Mouse (Mus musculus) cerebral cortex, adult 2 months (tissue): ENCODE measurements around the gene Ttc8.

Experiments used
- WGBS: fragments of 180-500 bp; shearing (Covaris S2); methylation state at CpG from one replicate; pipeline ENCODE4 v1.1.7; 2018; 5-methylcytosine and 5-hydroxymethylcytosine counted together

Gene Ttc8

DNA sequence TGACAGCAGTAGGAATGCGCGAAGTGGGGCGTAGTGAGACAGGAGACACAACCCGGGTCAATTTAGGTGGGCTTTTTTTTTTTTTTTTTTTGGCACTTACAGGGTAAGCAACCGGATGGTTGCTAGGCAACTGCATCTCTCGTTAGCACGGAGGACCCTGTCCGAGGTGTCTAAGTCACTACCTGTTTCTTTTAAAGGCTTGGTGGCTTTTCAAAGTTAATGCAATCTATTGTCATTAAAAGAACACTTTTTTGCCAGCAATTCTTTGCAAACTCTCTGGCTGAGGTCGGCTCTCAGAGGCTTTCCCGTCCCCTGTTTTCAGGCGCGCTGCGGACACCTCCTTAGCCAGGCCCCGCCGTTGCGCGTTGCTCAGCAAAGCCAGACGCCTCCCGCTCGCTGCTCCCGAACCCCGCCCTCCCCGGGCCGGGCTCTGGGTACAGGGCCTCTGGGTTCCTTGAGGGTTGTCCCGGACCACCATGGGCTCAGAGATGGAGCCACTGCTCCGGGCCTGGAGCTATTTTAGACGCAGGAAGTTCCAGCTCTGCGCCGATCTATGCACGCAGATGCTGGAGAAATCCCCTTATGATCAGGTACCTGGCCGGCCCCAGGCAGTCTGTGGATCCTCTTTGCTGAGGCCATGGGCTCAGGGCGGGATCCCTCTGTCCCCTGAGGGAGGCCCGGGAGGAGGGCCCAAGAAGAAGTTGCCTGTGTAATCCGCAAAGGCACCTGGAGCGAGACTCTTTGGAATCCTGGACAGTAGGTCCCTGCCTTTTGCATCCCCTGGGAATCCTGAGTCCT lies at the start of gene Ttc8:
TSS of gene Ttc8 (plus strand) at position 381 of the 798 bp plus-strand sequence.
- under 1% methylated on average over 35 of the region's 35 CpGs for WGBS

DNA sequence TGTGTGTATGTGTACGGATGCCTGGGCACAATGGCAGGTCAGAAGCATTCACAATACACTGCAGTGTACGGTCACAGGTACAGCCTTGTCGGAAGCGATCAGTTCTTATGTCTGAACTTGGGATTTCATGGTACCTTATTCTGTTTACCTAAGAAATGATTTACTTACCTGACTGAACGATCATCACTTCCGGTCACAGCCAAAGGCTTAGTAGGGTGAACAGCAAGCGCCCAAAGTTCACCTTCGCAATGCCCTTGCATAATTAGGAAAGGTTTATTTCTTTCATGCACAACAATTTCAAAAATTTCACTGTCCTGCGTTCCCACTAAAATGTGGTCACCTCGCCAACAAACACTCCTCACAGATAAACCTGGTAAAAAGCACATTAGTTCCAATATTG lies 47.5 kb upstream of the Ttc8 start:
- 95% methylated on average over 10 of the region's 10 CpGs for WGBS

DNA sequence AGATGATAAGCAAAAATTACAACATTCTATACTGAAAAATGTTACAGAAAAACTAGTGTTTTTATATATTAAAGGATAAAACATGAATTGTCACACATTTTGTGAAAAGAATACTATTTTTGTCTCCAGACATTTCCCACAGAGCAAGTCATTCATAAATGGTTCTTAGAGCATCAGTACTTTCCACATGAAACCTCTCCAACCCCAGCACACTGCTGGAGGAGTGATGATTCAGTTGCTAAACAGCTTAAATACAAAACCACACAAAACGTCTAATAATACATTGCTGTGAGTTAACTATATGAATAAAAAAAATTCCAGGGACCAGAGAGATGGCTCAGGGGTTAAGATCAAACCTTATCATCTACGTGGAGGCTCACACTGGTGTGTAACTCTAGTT lies 45.2 kb upstream of the Ttc8 start:
- WGBS, result 50% methylated on average over 2 of the region's 2 CpGs

DNA sequence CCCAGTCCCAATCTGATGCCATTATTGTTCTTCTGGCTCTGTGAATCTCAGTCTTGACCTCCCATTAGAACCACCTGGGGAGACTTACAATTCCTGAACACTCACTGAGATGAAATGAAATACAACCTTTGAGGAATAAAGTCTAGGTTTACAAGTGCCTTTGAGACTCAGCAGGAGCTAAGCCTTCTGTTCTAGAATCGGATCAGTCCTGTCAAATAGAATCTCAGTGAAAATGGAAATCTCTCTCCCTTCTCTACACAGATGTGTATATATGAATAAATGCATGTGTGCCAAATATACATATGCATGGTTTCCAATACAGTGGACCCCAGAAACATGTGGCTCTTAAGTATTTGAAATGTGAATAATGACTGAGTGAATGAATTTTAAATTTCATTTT lies 41.7 kb upstream of the Ttc8 start:
- 47% methylated on average over 1 of the region's 1 CpGs for whole genome bisulfite sequencing

DNA sequence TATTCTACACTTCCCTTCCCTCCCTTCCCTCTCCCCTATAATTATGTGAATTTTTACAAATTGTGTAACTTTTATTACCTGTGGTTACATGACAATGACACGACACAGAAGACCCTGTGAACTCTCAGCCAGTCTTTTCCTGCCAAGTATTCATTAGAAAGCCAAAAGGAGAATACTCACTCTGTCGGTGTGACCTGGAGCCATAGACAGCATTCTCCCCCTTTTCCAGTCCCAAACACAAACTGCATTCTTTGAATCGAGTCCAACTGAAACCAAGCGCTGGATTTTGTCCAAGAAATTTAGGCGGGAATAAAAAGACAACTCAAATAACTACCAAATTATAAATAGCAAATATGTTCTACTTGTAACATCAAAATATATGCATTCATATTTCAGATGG lies 38.6 kb upstream of the Ttc8 start:
- 24% methylated on average over 5 of the region's 5 CpGs for WGBS

DNA sequence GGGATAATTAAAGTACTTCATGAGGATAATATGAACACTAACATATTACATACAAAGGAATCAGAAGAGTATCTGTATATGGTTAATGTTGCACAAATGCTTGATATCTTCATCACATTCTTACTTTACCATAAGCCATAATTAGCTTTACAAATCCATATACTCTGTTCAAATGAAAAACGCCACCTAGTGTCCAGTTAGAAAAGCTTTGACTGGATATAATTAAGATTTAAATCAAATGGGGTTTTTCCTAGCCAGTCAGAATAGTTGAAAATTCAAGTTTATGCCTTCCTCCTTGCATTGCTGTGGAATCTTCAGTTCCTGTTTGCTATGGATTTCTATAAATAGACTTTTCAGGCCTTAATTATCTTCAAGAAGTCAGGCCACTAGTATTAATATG lies 35.9 kb upstream of the Ttc8 start:
- WGBS, result 9% methylated on average over 1 of the region's 1 CpGs

DNA sequence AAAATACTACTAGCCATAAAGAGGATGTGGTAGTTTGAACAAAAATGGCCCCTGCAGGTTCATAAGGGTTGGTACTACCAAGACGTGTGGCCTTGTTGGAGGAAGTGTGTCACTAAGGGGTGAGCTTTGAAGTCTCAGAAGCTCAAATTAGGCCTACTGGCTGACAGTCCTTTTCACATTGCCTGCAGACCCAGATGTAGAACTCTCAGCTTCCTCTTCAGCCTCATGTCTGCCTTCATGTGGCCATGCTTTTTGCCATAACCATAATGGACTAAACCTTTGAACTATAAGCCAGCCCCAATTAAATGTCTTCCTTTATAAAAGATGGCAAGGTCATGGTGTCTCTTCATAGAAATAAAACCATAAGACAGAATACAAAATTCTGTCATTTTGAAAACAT lies 23.6 kb upstream of the Ttc8 start:
- WGBS, result 81% methylated on average over 1 of the region's 1 CpGs

DNA sequence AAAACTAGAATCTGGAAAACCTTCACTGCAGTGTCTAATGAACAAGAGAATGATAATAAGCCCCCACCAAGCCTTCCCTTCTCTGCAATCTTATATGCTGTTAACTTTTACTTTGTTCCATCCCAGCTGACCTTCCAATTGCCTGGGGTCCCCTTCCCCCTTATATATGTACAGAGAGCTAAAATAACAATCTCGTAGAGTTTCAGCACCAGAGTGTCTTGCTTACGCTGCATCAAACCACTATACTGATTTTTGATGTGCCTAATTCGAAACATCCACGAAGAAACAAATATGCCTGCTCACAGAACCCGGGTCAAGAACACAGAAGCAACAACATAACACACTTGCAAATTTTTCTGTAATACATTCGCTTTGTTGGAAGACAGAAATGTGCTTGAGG lies 20.7 kb upstream of the Ttc8 start:
- 33% methylated on average over 6 of the region's 6 CpGs for WGBS

DNA sequence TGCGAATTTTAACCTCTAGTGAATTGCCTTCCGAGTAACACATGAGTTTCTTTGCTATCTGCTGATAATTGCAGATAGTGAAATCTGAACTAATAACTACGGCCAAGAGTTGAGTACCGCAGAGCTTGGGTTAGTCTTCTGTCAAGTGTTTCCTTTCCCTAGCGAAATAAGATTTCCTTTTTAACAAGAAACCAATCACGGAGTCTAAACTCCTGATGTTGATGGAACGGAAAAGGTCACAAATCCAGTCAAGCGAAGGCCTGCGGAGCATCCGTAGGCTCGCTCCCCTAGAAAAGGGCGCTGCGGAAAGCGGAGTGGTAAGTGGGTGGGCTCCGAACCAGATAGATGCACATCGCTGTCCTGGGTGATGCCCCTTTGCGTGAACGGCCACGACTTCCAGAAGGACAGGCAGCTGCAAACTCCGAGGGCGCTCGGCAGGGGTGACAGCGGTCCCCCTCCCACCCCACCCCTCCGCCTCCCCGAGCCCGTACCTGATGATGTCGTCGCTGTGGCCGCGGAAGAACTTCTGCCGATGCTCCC lies 20.0 kb upstream of the Ttc8 start:
- 1% methylated on average over 31 of the region's 31 CpGs for WGBS

DNA sequence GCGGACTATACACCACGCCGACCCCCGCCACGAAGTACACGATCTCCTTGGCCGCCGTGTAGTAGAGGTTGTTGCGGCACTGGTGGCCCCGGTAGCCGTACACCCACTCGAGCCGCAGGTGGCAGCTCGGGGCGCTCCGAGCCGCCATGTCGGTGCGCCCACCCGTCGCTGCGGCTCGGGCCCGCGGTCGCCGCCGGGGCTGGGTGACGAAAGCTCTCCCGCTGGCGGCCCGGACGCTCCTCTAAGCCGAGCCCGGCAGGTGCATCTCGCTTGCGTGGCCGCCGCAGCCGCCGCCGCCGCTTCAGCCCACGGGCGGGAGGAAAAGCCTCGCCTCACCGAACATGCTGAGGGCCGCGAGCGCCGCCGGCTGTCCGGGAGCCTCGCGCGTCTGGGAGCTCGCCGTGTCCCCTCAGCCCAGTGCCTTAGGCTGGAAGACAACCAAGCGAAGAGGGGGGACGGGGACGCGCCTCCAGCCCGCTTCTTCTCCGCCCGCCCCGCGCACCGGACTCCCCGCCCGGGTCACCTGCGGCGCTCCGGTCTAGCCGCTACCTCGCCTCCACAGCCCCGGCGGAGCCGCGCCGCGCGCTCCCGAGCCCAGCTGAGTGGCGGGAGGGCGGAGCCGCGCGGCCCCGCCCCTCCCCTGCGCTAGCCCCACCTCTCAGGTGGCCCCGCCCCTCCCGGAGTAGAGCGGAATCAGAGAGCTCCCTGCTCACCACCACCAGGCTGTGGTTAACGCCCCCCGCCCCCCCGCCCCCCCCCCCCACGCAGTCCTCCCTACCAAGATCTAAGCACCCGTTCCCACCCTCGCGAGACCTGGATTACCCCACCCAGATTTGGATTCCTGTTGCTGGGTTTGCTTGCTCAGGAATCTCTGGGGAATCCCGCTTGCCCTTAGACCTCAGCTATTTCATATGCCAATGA lies 19.2 kb upstream of the Ttc8 start, which contains the start of gene Eml5:
TSS of gene Eml5 (minus strand) at position 604 of the 921 bp plus-strand sequence.
- 2% methylated on average over 88 of the region's 101 CpGs for WGBS

DNA sequence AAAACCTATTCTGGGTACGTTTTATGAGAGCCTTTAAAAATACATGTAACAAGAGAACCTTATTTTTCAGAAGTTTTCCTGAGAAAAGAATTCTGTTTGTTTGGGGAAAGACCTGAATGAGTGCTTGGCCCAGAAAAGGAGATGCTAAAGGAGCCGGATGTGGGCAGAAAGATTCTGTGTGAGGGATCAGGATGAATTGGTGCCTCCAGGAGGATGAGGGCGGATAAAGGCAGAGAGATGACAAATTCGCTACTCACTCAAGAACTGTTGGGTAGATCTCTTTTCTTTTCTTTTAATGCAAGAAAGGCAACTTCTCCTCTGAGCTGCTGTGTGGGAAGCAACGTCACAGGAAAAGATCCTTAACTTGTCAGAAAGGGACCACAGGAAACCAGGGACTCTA lies 14.9 kb upstream of the Ttc8 start:
- WGBS, result 39% methylated on average over 5 of the region's 5 CpGs

DNA sequence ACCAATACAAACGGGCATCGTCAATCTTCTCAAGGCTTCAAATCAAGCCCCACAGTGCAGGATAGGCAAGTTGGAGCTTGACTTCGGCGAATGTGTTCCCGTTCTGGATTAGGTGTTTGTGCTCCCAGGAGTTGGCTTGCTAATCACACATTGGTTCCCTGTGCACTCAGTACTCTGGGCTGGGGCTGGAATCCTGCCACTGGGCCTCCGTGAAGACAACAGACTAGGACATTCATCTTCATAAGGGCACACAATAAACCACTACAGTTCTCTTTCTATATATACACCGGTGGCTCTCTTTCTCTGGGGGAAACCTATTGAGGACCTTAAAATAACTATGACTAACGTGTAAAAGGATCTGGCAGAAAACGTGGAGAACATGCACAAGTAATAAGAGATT lies 10.3 kb upstream of the Ttc8 start:
- 51% methylated on average over 9 of the region's 9 CpGs for WGBS

DNA sequence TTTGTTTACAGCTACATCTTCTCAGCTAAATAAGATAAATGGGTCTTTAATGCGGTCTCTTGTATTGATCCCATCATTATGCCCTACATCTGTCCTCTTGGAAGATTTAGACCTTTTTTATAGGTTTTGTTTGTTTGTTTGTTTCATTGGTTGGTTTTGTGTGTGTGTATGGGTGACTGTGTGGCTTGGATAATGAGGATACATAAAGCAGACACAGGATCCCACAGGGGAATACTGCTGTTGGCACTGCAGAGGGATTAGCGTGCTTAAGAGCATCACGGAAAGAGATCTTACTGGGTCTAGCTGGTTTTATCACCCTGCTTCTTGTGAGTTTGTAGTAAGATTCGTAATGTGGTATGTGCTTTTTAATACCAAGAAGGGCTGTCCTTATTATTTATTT lies 10.8 kb downstream of the Ttc8 start:
- WGBS, result 91% methylated on average over 4 of the region's 4 CpGs

DNA sequence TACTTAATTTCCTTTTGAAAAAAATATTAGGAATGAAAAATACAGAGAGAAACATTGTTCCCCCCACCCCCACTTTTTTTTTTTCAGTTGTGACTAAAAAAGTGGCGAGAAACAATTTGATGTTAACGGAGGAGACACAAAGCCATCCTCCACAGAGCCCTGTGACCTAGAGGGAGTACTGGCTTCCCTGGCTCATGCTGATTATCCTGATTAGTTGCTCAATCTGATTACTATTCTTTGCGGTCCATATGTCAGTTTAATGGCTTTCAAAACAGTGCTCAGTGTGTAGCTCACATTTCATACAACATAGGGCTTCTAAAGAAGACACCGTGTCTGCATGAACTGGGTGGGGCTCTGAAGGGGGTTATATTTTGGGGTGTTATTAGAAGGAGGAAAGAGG lies 12.1 kb downstream of the Ttc8 start:
- 90% methylated on average over 4 of the region's 4 CpGs for WGBS

DNA sequence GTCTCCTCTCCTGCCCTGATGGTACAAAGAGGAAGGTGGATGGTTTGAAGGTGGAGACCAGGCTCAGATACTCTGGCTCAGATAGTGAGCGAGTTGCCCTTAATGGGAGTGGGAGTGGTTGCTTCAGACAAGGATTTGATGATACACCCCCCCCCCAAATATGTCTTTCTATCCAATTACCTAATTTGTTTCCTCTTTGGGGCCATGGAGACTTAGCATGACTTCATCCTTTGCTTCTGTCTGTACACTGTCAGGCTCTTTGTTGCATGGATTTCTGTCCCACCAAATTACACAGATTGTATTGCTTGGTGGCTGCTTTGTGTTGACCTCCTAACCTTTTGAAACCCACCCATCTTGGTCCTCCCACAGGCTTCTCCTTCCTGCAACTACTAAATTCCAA lies 12.5 kb downstream of the Ttc8 start:
- WGBS, result 97% methylated on average over 1 of the region's 1 CpGs

DNA sequence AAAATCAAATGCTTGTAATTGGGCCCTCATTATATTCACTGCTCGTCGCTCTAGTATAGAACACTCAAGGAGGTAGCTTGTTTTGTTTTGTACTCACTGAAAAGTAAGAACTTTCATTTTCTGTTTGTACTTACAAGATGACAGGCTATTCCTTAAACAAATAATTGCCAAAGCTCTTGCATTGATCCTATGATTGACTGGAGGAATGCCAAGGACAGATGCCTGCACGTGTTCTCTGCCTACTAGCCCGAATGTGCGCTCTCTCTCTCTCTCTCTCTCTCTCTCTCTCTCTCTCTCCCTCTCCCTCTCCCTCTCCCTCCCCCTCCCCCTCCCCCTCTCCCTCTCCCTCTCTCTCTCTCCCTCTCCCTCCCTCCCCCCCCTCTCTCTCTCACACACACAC lies 30.9 kb downstream of the Ttc8 start:
- 76% methylated on average over 5 of the region's 5 CpGs for WGBS

DNA sequence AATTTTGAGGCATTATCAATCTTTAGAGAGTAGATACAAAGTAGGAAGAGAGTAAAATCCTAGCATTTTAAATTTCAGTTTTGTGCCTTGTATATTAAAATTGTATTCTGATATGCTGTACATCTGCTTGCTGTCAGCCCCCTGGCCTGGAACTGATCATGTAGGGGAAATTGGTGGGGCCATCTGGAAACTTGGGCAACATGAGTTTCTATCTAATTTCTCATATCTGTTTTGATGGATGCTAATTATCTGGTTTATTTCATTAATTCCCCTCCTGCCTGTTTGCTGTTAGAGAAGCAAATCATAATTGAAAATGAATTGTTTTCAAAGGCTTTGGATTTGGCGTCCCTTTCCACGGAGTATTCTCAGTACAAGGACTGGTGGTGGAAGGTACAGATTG lies 36.6 kb downstream of the Ttc8 start:
- 90% methylated on average over 2 of the region's 2 CpGs for WGBS

DNA sequence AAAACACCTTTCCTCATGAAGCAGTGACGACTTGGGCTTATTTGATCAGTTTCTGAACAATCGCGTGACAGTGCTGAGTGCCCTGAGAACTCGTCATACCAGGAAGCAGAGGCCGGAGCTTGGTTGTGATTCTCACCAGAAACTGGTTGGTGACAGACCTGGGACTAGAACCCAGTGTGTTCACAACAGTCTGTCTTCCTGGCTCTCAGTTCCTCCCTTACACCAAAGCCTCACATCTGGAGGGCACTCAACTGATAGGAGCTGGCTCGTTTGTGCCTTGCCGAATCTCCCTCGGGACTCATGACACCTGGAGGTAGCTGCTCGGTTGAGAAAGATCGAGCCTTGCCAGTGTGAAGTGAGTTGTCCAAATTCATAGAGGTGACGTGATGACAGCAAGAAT lies 37.1 kb downstream of the Ttc8 start:
- 91% methylated on average over 11 of the region's 11 CpGs for WGBS

DNA sequence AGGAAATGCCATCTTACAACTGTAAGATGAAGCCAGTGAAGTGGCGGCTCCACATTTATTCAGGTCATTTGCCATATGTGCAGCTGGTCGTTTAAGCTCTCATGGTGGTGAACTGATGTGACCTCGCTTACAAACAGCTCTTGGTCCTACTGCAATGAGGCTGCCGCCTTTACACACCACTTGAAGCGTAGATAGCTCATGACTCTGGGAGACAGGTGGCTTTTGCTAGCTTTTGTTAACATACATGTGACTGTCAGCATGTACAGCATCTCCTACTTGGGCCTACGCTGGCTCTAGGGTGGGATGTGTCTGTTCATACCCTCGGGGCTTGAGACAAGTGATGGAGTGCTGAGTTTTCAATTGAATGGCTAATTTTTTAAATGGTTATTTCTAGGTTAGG lies 40.6 kb downstream of the Ttc8 start:
- WGBS, result 53% methylated on average over 7 of the region's 7 CpGs

DNA sequence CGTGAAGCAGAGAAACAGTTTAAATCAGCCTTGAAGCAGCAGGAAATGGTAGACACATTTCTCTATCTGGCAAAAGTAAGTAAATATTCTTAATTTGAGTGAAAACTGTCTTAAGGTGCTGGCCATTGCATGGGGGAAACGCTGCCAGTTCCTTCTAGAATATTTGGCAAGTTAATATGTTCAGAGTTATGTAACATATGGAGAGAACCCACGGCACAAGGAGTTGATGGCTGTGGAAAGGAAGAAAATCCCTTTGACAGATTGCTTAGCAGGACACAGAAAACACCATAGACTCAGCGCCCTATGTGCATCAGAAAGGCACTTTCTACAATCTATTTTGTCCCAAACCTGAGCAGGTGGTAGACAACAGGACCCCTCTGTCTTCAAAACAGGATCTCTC lies 41.0 kb downstream of the Ttc8 start:
- 38% methylated on average over 4 of the region's 4 CpGs for WGBS

DNA sequence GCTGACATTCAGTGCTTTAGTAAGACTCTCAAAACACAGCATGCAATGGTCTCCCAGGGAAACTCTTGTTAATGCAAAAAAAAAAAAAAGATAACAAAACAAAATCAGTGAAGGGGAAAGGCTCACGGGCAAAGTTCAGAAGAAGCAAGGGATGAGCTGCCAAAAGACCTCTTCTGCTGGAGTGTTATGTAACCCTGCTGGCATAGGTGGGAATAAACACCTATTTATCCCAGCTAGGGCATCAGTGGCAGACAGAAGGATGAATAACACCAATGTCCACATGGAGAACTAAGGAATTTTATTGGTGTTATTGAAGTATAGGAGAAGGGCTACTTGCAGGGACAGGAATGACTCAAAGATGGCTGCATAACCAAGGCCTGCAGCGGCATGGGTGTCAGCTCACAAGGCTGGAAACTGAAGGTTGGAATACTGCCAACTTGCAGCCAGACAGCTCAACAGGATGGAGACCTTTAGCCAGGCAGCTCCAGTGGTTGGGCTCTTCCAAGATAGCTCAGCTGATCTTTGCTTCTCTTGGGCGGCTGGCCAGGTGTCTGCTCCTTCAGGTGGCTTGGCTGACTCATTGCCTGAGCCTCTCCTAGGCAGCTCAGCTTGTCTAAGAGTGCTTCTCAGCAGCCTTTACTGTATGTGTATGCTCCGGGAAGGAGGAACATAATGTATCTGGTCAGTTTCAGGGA lies 45.2 kb downstream of the Ttc8 start:
- 81% methylated on average over 4 of the region's 4 CpGs for WGBS

DNA sequence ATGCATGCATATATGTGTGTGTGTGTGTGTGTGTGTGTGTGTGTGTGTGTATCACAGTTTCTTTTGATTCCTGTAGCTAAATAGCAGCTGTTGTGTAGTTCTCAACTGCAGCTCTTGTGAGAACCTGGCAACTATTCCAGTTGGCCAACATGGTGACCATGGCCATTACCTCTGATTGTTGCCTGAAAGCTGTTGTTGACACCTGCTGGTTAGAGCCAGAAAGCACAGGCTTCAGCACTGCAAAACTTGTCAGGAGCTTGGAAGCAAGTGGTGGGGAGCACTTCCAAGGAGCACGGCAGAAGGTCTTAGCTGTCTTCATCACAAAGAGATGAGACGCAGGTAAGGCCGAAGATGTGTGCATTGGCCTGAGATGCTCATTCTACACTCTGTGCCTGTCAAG lies 51.9 kb downstream of the Ttc8 start:
- 98% methylated on average over 3 of the region's 3 CpGs for WGBS
